Mouse (Mus musculus): ENCODE results near the gene Klf8.
"Not testable (repeated sequence)": the region's sequence is repeated elsewhere in the genome, so short reads cannot be mapped to it uniquely, and the experiment has no call there.

The Klf8 gene

GRCm38 (mm10) chrX:153237304-153237919 is at the start of gene Klf8:
Klf8 (plus strand) TSS chrX:153237466.
- no peak for DNase-seq (ENCODE audit: low read depth, low spot score)

- not testable (repeated sequence) for DNase-seq (ENCODE audit: low read depth, low spot score)
Observed at GRCm38 (mm10) chrX:153199185-153199584, 38.1 kb upstream of the Klf8 start.

- DNase-seq (ENCODE audit: low read depth, low spot score) = no peak
Observed at GRCm38 (mm10) chrX:153211101-153211500, 26.2 kb upstream of the Klf8 start.

GRCm38 (mm10) chrX:153231240-153231639 is 6.0 kb upstream of the Klf8 start:
- DNase-seq (ENCODE audit: low read depth, low spot score) = no peak

GRCm38 (mm10) chrX:153233255-153233654 is 4.0 kb upstream of the Klf8 start:
- DNase-seq (ENCODE audit: low read depth, low spot score) = no peak

- peak; percentile 26 for DNase-seq (ENCODE audit: low read depth, low spot score)
Observed at GRCm38 (mm10) chrX:153237920-153238504, 746 bp downstream of the Klf8 start.

GRCm38 (mm10) chrX:153254256-153254655 is 17.0 kb downstream of the Klf8 start:
- no peak for DNase-seq (ENCODE audit: low read depth, low spot score)

- DNase-seq (ENCODE audit: low read depth, low spot score) = peak; percentile 36
Observed at GRCm38 (mm10) chrX:153255504-153255903, 18.2 kb downstream of the Klf8 start.

- DNase-seq (ENCODE audit: low read depth, low spot score) = no peak
Observed at GRCm38 (mm10) chrX:153282185-153282584, 44.9 kb downstream of the Klf8 start.

GRCm38 (mm10) chrX:153311356-153311755 is 74.1 kb downstream of the Klf8 start:
- no peak for DNase-seq (ENCODE audit: low read depth, low spot score)

GRCm38 (mm10) chrX:153323105-153323504 is 85.8 kb downstream of the Klf8 start:
- no peak for DNase-seq (ENCODE audit: low read depth, low spot score)

GRCm38 (mm10) chrX:153334140-153334539 is 96.9 kb downstream of the Klf8 start:
- not testable (repeated sequence) for DNase-seq (ENCODE audit: low read depth, low spot score)

- DNase-seq (ENCODE audit: low read depth, low spot score) = no peak
Observed at GRCm38 (mm10) chrX:153359331-153360215, 122.3 kb downstream of the Klf8 start.

GRCm38 (mm10) chrX:153360216-153360590 is 122.9 kb downstream of the Klf8 start:
- no peak for DNase-seq (ENCODE audit: low read depth, low spot score)

GRCm38 (mm10) chrX:153360666-153361269 is 123.5 kb downstream of the Klf8 start:
- DNase-seq (ENCODE audit: low read depth, low spot score) = no peak

- no peak for DNase-seq (ENCODE audit: low read depth, low spot score)
Observed at GRCm38 (mm10) chrX:153366754-153367153, 129.5 kb downstream of the Klf8 start.

- no peak for DNase-seq (ENCODE audit: low read depth, low spot score)
Observed at GRCm38 (mm10) chrX:153369780-153370179, 132.5 kb downstream of the Klf8 start.

- no peak for DNase-seq (ENCODE audit: low read depth, low spot score)
Observed at GRCm38 (mm10) chrX:153375105-153375504, 137.8 kb downstream of the Klf8 start.

- no peak for DNase-seq (ENCODE audit: low read depth, low spot score)
Observed at GRCm38 (mm10) chrX:153381753-153382152, 144.5 kb downstream of the Klf8 start.

GRCm38 (mm10) chrX:153389291-153389690 is 152.0 kb downstream of the Klf8 start:
- DNase-seq (ENCODE audit: low read depth, low spot score) = no peak

GRCm38 (mm10) chrX:153417067-153417466 is 179.8 kb downstream of the Klf8 start:
- DNase-seq (ENCODE audit: low read depth, low spot score) = no peak

GRCm38 (mm10) chrX:153433659-153434293 is 196.5 kb downstream of the Klf8 start:
- peak; percentile 6 for DNase-seq (ENCODE audit: low read depth, low spot score)

Measured in telencephalon, adult 2 months (tissue).